In the genomic region with DNA sequence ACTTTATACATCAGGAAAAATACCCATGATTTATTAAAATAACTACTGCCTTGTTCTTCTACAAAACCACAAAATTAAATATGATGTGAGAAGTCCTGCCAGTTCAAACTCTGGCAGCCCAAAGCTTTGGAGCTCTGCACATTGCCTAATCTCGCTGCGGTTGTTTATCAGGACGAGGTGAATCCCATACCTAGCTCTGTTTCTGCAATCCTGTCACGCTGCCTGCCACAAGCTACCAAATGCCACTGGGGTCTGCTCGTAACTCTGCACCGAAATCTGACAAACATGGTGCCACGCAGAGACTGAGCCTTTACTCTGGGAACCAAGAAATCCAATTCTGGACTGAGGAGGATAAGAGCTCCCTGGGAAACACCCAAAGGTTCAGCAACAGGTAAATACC, we compare ENCODE assay signal across 27 mouse cellular contexts. TPM values are rescaled to one million over a fixed set of nuclear protein-coding genes. Genes with fewer than 3 reads are reported as not detected.
DNase-seq lines count a peak whose midpoint lies in the region; ATAC-seq and TF ChIP-seq lines count a peak whose summit lies in the region.
"Had no signal": no experiment of that assay in that cellular context is flagged by ENCODE, and none has a peak within 500 bp of the region (broad histone marks: within the 10 kb centered on the region; RNA-seq: fewer than 3 reads in every experiment).

No protein-coding gene starts in this region.

- no peak overlapping the region for H3K27ac ChIP-seq in liver, embryonic 11.5 days (ENCODE audit: low read depth, low read length)
- peak overlapping the region; percentile 20; the same call in 1 of the 2 replicates for H3K27ac ChIP-seq in liver, embryonic 13.5 days
- peak overlapping the region; percentile 45; the same call in 1 of the 2 replicates for H3K27ac ChIP-seq in macrophage
- H3K27ac ChIP-seq in hindbrain, postnatal 0 days: no peak overlapping the region
- H3K27ac ChIP-seq: heart, adult 2 months; heart, embryonic 13.5 days; limb, embryonic 10.5 days; limb, embryonic 15.5 days; lung, embryonic 15.5 days; neural tube, embryonic 15.5 days; stomach, embryonic 15.5 days had no signal

- H3K4me3 ChIP-seq in liver, embryonic 11.5 days (ENCODE audit: low read depth, low read length): no peak overlapping the region
- no peak overlapping the region for H3K4me3 ChIP-seq in liver, embryonic 13.5 days (replicated peaks)
- H3K4me3 ChIP-seq in macrophage (ENCODE audit: inconsistent target): no peak overlapping the region
- no peak overlapping the region for H3K4me3 ChIP-seq in hindbrain, postnatal 0 days (ENCODE audit: low read length)
- H3K4me3 ChIP-seq: heart, adult 2 months; heart, embryonic 13.5 days; limb, embryonic 10.5 days; limb, embryonic 15.5 days; lung, embryonic 15.5 days; neural tube, embryonic 15.5 days; stomach, embryonic 15.5 days had no signal

- DNase-seq in liver, embryonic 11.5 days (ENCODE audit: low spot score): no peak
- no peak for DNase-seq in liver
- DNase-seq in liver, embryonic 13.5 days: no peak
- no peak for DNase-seq in embryo, embryonic 9.5 days (ENCODE audit: extremely low spot score)
- no peak for DNase-seq in hindbrain, postnatal 0 days (ENCODE audit: low spot score)
- DNase-seq: adrenal gland, adult 2 months; adrenal gland, postnatal 36 days; B cell, adult 2 months; cerebellum, adult 2 months; cerebellum, postnatal 14 days; gastrocnemius, postnatal 25 days; heart, adult 2 months; heart, postnatal 14 days; kidney, postnatal 25 days; layer of hippocampus, postnatal 36 days; midbrain, embryonic 14.5 days; retina, postnatal 1 day; right cerebral cortex, postnatal 25 days had no signal

- peaks cover 100% of the 10 kb centered on the region for H3K79me2 ChIP-seq in macrophage (ENCODE audit: inconsistent target)

- H3K9ac ChIP-seq in liver, embryonic 11.5 days (ENCODE audit: low read depth, low read length): no peak overlapping the region
- peak overlapping the region; percentile 46; the same call in 1 of the 2 replicates for H3K9ac ChIP-seq in liver, embryonic 13.5 days
- no peak overlapping the region for H3K9ac ChIP-seq in hindbrain, postnatal 0 days (replicated peaks; ENCODE audit: low read length)
- H3K9ac ChIP-seq: limb, embryonic 15.5 days; lung, embryonic 15.5 days; neural tube, embryonic 15.5 days; stomach, embryonic 15.5 days had no signal

- H3K4me1 ChIP-seq in liver, embryonic 11.5 days (replicated peaks; ENCODE audit: control insufficient read depth, insufficient read depth, low read length): peaks cover 55% of the 10 kb centered on the region
- peaks cover 87% of the 10 kb centered on the region for H3K4me1 ChIP-seq in liver, embryonic 13.5 days (replicated peaks)
- peaks cover 5% of the 10 kb centered on the region; the same call in 1 of the 2 replicates for H3K4me1 ChIP-seq in hindbrain, postnatal 0 days (ENCODE audit: insufficient read depth, low read length)

- no peak for ATAC-seq in liver, embryonic 11.5 days (replicated peaks; ENCODE audit: low FRiP score)
- no peak for ATAC-seq in liver, embryonic 13.5 days (ENCODE audit: low read depth)
- no peak for ATAC-seq in hindbrain, postnatal 0 days
- ATAC-seq: forebrain, embryonic 14.5 days; intestine, postnatal 0 days had no signal

- H3K36me3 ChIP-seq in liver, embryonic 11.5 days (ENCODE audit: control insufficient read depth, insufficient read depth, low read length): peaks cover 4% of the 10 kb centered on the region
- H3K36me3 ChIP-seq in liver, embryonic 13.5 days: peaks cover 34% of the 10 kb centered on the region
- H3K36me3 ChIP-seq in macrophage (ENCODE audit: inconsistent target): 0 out of 2 replicates have a peak, but pooled peaks cover 18% of the 10 kb centered on the region
- no peaks in the 10 kb centered on the region for H3K36me3 ChIP-seq in hindbrain, postnatal 0 days (ENCODE audit: insufficient read depth, low read length)
- H3K36me3 ChIP-seq: limb, embryonic 15.5 days; lung, embryonic 15.5 days; neural tube, embryonic 15.5 days; stomach, embryonic 15.5 days had no signal

- TF ChIP-seq CTCF in hindbrain, postnatal 0 days (IDR thresholded peaks at IDR 0.05; ENCODE audit: low read depth): no peak

- no peaks in the 10 kb centered on the region for H3K9me3 ChIP-seq in liver, embryonic 11.5 days (ENCODE audit: control insufficient read depth, low read length)
- no peaks in the 10 kb centered on the region for H3K9me3 ChIP-seq in liver, embryonic 13.5 days (replicated peaks)
- no peaks in the 10 kb centered on the region for H3K9me3 ChIP-seq in hindbrain, postnatal 0 days (ENCODE audit: low read length)
- H3K9me3 ChIP-seq: heart, embryonic 13.5 days; limb, embryonic 10.5 days; limb, embryonic 15.5 days; lung, embryonic 15.5 days; neural tube, embryonic 15.5 days; stomach, embryonic 15.5 days had no signal

- WGBS in liver, embryonic 11.5 days: 56% methylated on average over 7 of the region's 7 CpGs
- 48% methylated on average over 7 of the region's 7 CpGs for WGBS in liver, embryonic 13.5 days (ENCODE audit: insufficient replicate concordance)
- WGBS in macrophage (ENCODE audit: missing documents): 58% methylated on average over 7 of the region's 7 CpGs
- WGBS in hindbrain, postnatal 0 days: 85% methylated on average over 7 of the region's 7 CpGs

- peak overlapping the region; percentile 18; the same call in 1 of the 2 replicates for H3K4me2 ChIP-seq in liver, embryonic 11.5 days
- peak overlapping the region; percentile 79 for H3K4me2 ChIP-seq in liver, embryonic 13.5 days
- H3K4me2 ChIP-seq in hindbrain, postnatal 0 days (ENCODE audit: low read depth, low read length): no peak overlapping the region
- H3K4me2 ChIP-seq: heart, embryonic 13.5 days; limb, embryonic 15.5 days; lung, embryonic 15.5 days; neural tube, embryonic 15.5 days; stomach, embryonic 15.5 days had no signal

- no peaks in the 10 kb centered on the region for H3K27me3 ChIP-seq in liver, embryonic 11.5 days (replicated peaks; ENCODE audit: control insufficient read depth, insufficient read depth, low read length)
- H3K27me3 ChIP-seq in liver, embryonic 13.5 days: no peaks in the 10 kb centered on the region
- no peaks in the 10 kb centered on the region for H3K27me3 ChIP-seq in hindbrain, postnatal 0 days (ENCODE audit: insufficient read depth, low read length)
- H3K27me3 ChIP-seq: heart, embryonic 13.5 days; limb, embryonic 15.5 days; lung, embryonic 15.5 days; neural tube, embryonic 15.5 days; stomach, embryonic 15.5 days had no signal

RNA-seq across cellular contexts. Expression of a gene that starts 9.6 kb away (rescaled TPM):
- polyA plus RNA-seq in liver, embryonic 11.5 days (2014; fragmentation: Nextera tagmentation; extraction: Ambion mirVana): 43.1 and 44.3 TPM in 2 replicates
- 30.9 and 38.0 TPM in 2 replicates for polyA plus RNA-seq in liver, embryonic 13.5 days (2015; fragmentation: Nextera tagmentation; extraction: Ambion mirVana)
- total RNA-seq in macrophage (2018; cell fraction: chromatin; rRNA removed): 100 to 1,000 TPM in 24 of 26 experiments, 10 to 100 TPM in 2; 75.0 to 334 (median 129) TPM
- 100 to 1,000 TPM; 225 to 568 (median 292) TPM for total RNA-seq in macrophage (2018; cell fraction: cytosol; rRNA removed)
- 100 to 1,000 TPM; 152 to 371 (median 210) TPM for total RNA-seq in macrophage (2018; cell fraction: nucleus; rRNA removed)
- polyA plus RNA-seq in macrophage (2018): 189 to 289 TPM (median 212 TPM) in 3 replicates
- 25.9 and 32.7 TPM in 2 replicates for total RNA-seq in hindbrain, postnatal 0 days (2014; rRNA removed)
- 26.3 and 27.1 TPM in 2 replicates for polyA plus RNA-seq in hindbrain, postnatal 0 days (2015; fragmentation: Nextera tagmentation; extraction: Ambion mirVana)

RNA-seq across cellular contexts. Expression of a gene that starts 36.0 kb away (rescaled TPM):
- polyA plus RNA-seq in liver, embryonic 11.5 days (2014; fragmentation: Nextera tagmentation; extraction: Ambion mirVana): 1,011 and 1,028 TPM in 2 replicates
- 702 and 803 TPM in 2 replicates for polyA plus RNA-seq in liver, embryonic 13.5 days (2015; fragmentation: Nextera tagmentation; extraction: Ambion mirVana)
- 10 to 100 TPM in 11 of 26 experiments, 1 to 10 TPM in 15; 2.9 to 55.4 (median 8.2) TPM for total RNA-seq in macrophage (2018; cell fraction: chromatin; rRNA removed)
- 100 to 1,000 TPM; 179 to 384 (median 241) TPM for total RNA-seq in macrophage (2018; cell fraction: cytosol; rRNA removed)
- 10 to 100 TPM; 10.3 to 61.2 (median 24.7) TPM for total RNA-seq in macrophage (2018; cell fraction: nucleus; rRNA removed)
- 167 to 496 TPM (median 309 TPM) in 3 replicates for polyA plus RNA-seq in macrophage (2018)
- 61.0 and 101 TPM in 2 replicates for total RNA-seq in hindbrain, postnatal 0 days (2014; rRNA removed)
- polyA plus RNA-seq in hindbrain, postnatal 0 days (2015; fragmentation: Nextera tagmentation; extraction: Ambion mirVana): 258 and 271 TPM in 2 replicates

Comparison
In these comparisons a context has a peak if more than half of its experiments do, and no peak if none do; other contexts are left out.
1. H3K27ac ChIP-seq: peak in liver, embryonic 13.5 days (single experiment) and macrophage (single experiment); none in liver, embryonic 11.5 days (single experiment) and hindbrain, postnatal 0 days (single experiment).